Mouse (Mus musculus) heart, embryonic 12.5 days (tissue): ENCODE measurements around the gene Atp6v1a. TPM values are rescaled to one million over a fixed set of nuclear protein-coding genes. Genes with fewer than 3 reads are reported as not detected.

Source experiments
- ATAC-seq: fragments of 200-750 bp; cut with Nextera tagmentation; 2 replicates; pipeline ENCODE4 v1.8.0; 2017; ENCODE audit warnings: moderate TSS enrichment, moderate library complexity; ENCODE audit not compliant: insufficient number of reproducible peaks, low FRiP score
- H3K27ac ChIP-seq: fragments of 300-500 bp; sonication (generic); 2 replicates; pipeline ENCODE4 v1.5.1; 2016; ENCODE audit warnings: mild to moderate bottlenecking, moderate library complexity; ENCODE audit not compliant: poor library complexity, severe bottlenecking
- H3K27me3 ChIP-seq: fragments of 300-500 bp; sonication (generic); replicated peaks from 2 replicates; pipeline ENCODE4 v1.6.1; 2016; ENCODE audit warnings: mild to moderate bottlenecking, moderate library complexity
- H3K36me3 ChIP-seq: fragments of 300-500 bp; sonication (generic); 2 replicates; pipeline ENCODE4 v1.6.1; 2016; ENCODE audit warnings: mild to moderate bottlenecking, moderate library complexity
- H3K4me1 ChIP-seq: fragments of 300-500 bp; sonication (generic); replicated peaks from 2 replicates; pipeline ENCODE4 v1.6.1; 2016; ENCODE audit warnings: mild to moderate bottlenecking
- H3K4me2 ChIP-seq: fragments of 300-500 bp; sonication (generic); 2 replicates; pipeline ENCODE4 v1.6.1; 2016; ENCODE audit warnings: mild to moderate bottlenecking, moderate library complexity
- H3K4me3 ChIP-seq: fragments of 300-500 bp; sonication (generic); 2 replicates; pipeline ENCODE4 v1.5.1; 2016; ENCODE audit warnings: mild to moderate bottlenecking
- H3K9ac ChIP-seq: fragments of 300-500 bp; sonication (generic); 2 replicates; pipeline ENCODE4 v1.6.1; 2016; ENCODE audit warnings: mild to moderate bottlenecking, moderate library complexity
- H3K9me3 ChIP-seq: fragments of 300-500 bp; sonication (generic); replicated peaks from 2 replicates; pipeline ENCODE4 v1.6.1; 2016; ENCODE audit warnings: mild to moderate bottlenecking, moderate library complexity
- WGBS: fragments of 180-500 bp; shearing (Covaris S2); methylation state at CpG from one replicate; pipeline ENCODE4 v1.1.7; 2016; 5-methylcytosine and 5-hydroxymethylcytosine counted together
- polyA plus RNA-seq: library from polyadenylated mRNA; unstranded; fragments of >200 nt; fragmentation: Nextera tagmentation; extraction: Ambion mirVana; gene quantifications from 2 replicates; pipeline ENCODE4 v1.2.1, GENCODE M21; 2016

Atp6v1a gene
- polyA plus RNA-seq, 1 experiment from 2014 or later = 38.3 TPM

DNA sequence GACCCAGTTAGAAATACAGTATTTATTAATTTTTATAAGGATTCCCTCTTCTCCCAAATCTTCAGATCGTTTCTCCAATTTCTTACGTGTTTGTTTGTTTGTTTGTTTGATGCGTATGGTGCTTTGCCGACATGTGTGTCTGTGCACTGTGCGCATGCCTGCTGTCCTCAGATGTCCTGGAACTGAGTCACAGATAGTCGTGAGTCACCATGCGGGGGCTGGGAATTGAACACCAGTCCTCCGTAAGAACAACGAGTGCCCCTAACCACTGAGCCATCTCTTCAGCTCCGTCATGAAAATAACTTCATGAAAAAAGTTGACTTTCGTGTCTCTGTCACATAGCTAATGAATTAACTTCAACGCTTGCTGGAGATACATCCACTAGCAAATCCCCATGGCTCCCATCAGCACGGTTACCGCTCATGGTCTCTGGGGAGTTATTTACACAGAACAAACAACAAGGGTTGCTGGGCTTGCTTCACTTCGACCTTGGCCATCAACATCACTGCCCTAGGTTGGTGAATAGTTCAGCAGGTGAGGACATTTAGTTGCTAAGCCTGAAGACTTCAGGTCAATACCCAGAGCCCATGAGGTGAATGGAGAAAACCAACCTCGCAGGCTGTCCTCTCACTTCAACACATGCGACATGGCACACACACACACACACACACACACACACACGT lies 78.8 kb downstream of the Atp6v1a start:
- H3K4me3 ChIP-seq = no peak overlapping the region
- H3K27ac ChIP-seq = no peak overlapping the region
- WGBS = 87% methylated on average over 18 of the region's 18 CpGs
- no peak for ATAC-seq
- no peaks in the 10 kb centered on the region for H3K36me3 ChIP-seq
- no peaks in the 10 kb centered on the region for H3K4me1 ChIP-seq
- no peaks in the 10 kb centered on the region for H3K27me3 ChIP-seq
- no peak overlapping the region for H3K9ac ChIP-seq
- no peaks in the 10 kb centered on the region for H3K9me3 ChIP-seq
- no peak overlapping the region for H3K4me2 ChIP-seq

DNA sequence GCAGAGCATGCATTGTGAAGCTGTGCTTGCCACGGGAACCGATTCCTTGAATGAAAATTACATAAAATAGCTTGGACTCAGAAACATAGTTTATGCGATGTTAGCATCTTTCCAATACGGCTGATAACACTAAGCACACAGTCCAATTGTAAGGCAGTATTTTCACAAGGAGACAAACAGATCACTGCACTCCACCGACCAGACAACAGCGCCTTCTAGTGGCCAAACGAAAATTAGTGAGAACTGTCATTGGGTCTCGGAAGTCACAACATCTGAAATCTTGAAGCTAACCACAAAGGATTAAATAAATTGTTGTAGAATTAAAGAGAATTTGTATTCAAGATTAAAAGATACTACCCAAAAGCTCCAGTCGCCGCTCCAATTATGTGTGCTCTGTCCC lies 80.8 kb downstream of the Atp6v1a start:
- Histone ChIP-seq H3K4me2 (no peak overlapping the region), H3K27me3 (no peaks in the 10 kb centered on the region), H3K9ac (no peak overlapping the region), H3K4me3 (no peak overlapping the region), H3K4me1 (no peaks in the 10 kb centered on the region), H3K36me3 (no peaks in the 10 kb centered on the region), H3K9me3 (no peaks in the 10 kb centered on the region), H3K27ac (no peak overlapping the region)
- no peak for ATAC-seq
- 23% methylated on average over 10 of the region's 10 CpGs for WGBS

GRCm38 (mm10) chr16:44055766-44056165 lies 83.7 kb downstream of the Atp6v1a start:
- no peak overlapping the region for H3K4me3 ChIP-seq
- no peaks in the 10 kb centered on the region for H3K4me1 ChIP-seq
- ATAC-seq = no peak
- no peaks in the 10 kb centered on the region for H3K9me3 ChIP-seq
- H3K27ac ChIP-seq = no peak overlapping the region
- H3K9ac ChIP-seq = no peak overlapping the region
- no peaks in the 10 kb centered on the region for H3K36me3 ChIP-seq
- no peak overlapping the region for H3K4me2 ChIP-seq
- no peaks in the 10 kb centered on the region for H3K27me3 ChIP-seq
- 62% methylated on average over 8 of the region's 8 CpGs for WGBS

- H3K9me3 ChIP-seq = no peaks in the 10 kb centered on the region
- no peak overlapping the region for H3K4me2 ChIP-seq
- no peaks in the 10 kb centered on the region for H3K4me1 ChIP-seq
- 74% methylated on average over 6 of the region's 6 CpGs for WGBS
- no peak overlapping the region for H3K27ac ChIP-seq
- no peaks in the 10 kb centered on the region for H3K27me3 ChIP-seq
- no peak overlapping the region for H3K9ac ChIP-seq
- no peak for ATAC-seq
- no peak overlapping the region for H3K4me3 ChIP-seq
- no peaks in the 10 kb centered on the region for H3K36me3 ChIP-seq
Observed at GRCm38 (mm10) chr16:44053265-44053664, 86.2 kb downstream of the Atp6v1a start.

DNA sequence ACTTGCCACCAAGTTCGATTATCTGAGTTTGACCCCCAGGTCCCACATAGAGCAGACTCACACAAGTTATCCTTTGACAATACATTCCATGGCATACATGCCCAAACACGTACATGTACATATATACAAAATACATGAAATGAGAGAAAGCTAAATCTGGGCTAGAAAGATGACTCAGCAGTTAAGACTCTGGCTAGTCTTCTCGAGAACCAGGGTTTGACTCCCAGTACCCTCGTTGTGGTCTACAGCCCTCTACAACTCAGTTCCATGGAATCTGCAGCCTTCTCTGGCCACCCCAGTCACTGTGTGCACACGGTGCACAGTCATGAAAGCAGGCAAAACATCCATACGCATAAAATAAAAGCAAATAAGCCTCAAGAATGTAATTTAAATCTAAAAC lies 87.1 kb downstream of the Atp6v1a start:
- ATAC-seq = no peak
- Histone ChIP-seq H3K4me3 (no peak overlapping the region), H3K4me2 (no peak overlapping the region), H3K9ac (no peak overlapping the region), H3K27me3 (no peaks in the 10 kb centered on the region), H3K9me3 (no peaks in the 10 kb centered on the region; the same call in 1 of the 2 replicates), H3K27ac (no peak overlapping the region), H3K36me3 (no peaks in the 10 kb centered on the region), H3K4me1 (no peaks in the 10 kb centered on the region)
- WGBS = 75% methylated on average over 6 of the region's 6 CpGs

- no peaks in the 10 kb centered on the region for H3K36me3 ChIP-seq
- no peak overlapping the region for H3K9ac ChIP-seq
- ATAC-seq = no peak
- H3K27ac ChIP-seq = no peak overlapping the region
- WGBS = 85% methylated on average over 5 of the region's 5 CpGs
- H3K4me1 ChIP-seq = no peaks in the 10 kb centered on the region
- H3K4me2 ChIP-seq = no peak overlapping the region
- peaks cover 3% of the 10 kb centered on the region; the same call in 1 of the 2 replicates for H3K9me3 ChIP-seq
- H3K27me3 ChIP-seq = no peaks in the 10 kb centered on the region
- no peak overlapping the region for H3K4me3 ChIP-seq
Observed at GRCm38 (mm10) chr16:44050139-44050538, 89.4 kb downstream of the Atp6v1a start.

DNA sequence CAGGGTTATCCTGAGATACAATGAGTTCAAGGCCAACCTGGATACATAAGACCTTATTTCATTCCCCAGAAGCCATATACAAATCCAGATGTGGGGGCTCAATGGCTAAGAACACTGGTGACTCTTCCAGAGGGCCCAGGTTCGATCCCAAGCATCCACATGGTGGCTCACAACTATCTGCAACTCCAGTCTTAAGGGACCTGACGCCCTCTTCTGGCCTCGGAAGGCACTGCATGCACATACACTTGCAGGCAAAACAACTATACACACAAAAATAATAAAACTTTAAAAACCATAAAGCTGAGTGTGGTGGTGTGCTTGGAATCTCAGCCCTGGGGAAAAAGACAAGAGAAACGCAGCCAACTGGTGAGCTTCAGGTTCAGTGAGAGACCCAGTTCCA lies 100.4 kb downstream of the Atp6v1a start:
- no peaks in the 10 kb centered on the region for H3K4me1 ChIP-seq
- H3K9ac ChIP-seq = no peak overlapping the region
- peaks cover 3% of the 10 kb centered on the region; the same call in 1 of the 2 replicates for H3K36me3 ChIP-seq
- no peak for ATAC-seq
- no peaks in the 10 kb centered on the region for H3K9me3 ChIP-seq
- H3K27ac ChIP-seq = no peak overlapping the region
- 72% methylated on average over 4 of the region's 4 CpGs for WGBS
- H3K4me3 ChIP-seq = no peak overlapping the region
- H3K4me2 ChIP-seq = no peak overlapping the region
- H3K27me3 ChIP-seq = no peaks in the 10 kb centered on the region

Other genes starting within 250 kb of the Atp6v1a start
- 8.1 and 8.7 TPM in 2 replicates for gene Ccdc191, start 249.9 kb downstream of the Atp6v1a start, polyA plus RNA-seq
- gene Qtrt2, start 212.9 kb downstream of the Atp6v1a start, polyA plus RNA-seq = 16.6 and 17.9 TPM in 2 replicates
- gene Zdhhc23, start 159.9 kb downstream of the Atp6v1a start, polyA plus RNA-seq = 1.8 and 2.2 TPM in 2 replicates
- gene Gramd1c, start 76.4 kb downstream of the Atp6v1a start, polyA plus RNA-seq = 7.6 and 9.3 TPM in 2 replicates
- gene Naa50, start 125 bp upstream of the Atp6v1a start, polyA plus RNA-seq = 98.7 and 103 TPM in 2 replicates
- 2.4 and 3.2 TPM in 2 replicates for gene Usf3, start 33.5 kb upstream of the Atp6v1a start, polyA plus RNA-seq
- not detected in 2 replicates for gene Sidt1, start 193.5 kb upstream of the Atp6v1a start, polyA plus RNA-seq
- gene Spice1, start 207.4 kb upstream of the Atp6v1a start, polyA plus RNA-seq = 22.1 and 23.9 TPM in 2 replicates